Mouse (Mus musculus) heart, adult 18-20 months (tissue): ENCODE measurements at regions not wholly inside any gene's neighbourhood (a gene's known extent, or its start where the extent isn't known, plus 50 kb on each side); places are given as distances from the start of the nearest gene placed in this dataset.

Experiments used
- DNase-seq, 2 experiments: peaks; one replicate each; pipeline ENCODE4 v3.0.0; 2021 to 2022; ENCODE audit warnings: mixed read lengths in 1 of 2

DNA sequence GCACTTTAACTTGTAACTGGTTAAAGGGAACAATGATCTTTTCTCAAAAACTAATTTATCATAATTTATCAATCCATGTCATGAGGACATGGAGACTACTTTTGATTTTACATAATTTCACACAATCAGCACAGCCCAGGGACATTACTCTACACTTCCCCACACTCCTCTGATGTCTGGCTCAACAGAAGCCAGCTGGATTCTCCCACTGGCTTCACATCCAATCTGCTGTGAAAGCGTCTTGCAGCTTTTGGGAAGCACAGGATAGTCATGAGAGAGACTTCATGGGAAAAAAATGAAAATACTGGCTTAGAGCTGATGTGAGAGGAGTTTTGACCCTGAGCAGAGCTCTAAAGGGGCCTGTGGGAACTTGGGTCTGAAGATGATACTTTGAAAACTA, 61.7 kb upstream of the Hrasls start:
- DNase-seq: no peak

DNA sequence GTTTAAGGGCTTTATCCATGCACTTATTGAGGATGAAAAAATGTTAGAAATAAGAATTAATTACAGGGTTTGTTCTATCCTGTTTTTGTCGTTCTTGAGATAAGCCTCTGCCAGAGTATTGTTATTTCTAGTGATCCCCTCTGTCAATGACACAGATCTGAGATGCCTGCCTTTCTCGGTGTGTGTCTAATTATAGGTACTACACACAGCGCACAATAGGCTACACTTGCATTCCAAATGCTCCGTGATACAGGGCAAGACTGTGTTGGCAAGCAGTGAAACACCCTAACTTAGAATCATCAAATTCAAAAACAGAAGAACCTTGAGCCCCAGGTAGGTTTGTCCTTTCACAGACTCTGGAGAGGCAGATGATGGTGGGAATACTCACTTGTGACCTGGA, 90.3 kb upstream of the Hrasls start:
- DNase-seq: peak; percentile 2 to 9

DNA sequence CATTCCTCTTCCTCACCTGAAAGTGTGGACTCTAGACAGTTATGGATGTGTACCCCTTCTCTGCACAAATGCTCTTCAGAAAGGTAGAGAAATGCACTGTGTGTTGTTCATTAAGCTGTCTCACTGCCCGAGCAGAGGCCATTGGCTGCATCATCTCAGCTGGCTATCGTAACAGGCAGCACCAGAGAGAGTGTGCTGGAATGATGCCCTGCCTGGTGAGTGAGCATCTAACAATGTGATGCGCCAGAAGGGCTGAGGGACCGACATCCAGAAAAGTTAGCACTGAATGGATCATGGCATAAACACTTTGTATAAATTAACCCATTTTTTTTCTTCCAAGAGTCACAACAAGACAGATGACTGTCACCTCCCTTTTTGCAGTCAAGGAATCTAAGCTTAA, 112.7 kb upstream of the Hrasls start:
- DNase-seq: no peak

DNA sequence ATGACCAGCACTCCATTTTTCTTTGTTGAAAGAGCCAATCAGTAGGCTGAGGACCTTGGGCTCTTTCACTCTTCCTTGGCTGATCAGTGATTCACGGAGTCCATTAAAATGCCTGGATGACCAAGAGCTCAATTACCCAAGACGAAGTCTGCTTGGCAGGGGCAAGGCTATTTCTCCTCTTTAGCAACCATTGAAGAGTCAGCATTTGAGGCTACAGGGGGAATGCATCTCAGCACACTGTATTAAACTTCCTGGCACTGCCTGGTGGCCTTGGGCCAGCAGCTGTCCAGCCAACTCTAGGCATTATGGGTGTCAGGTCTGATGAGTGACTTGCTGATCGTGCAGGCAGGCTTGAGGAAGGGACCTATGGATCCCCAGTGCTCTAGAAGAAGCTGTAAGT, 136.5 kb upstream of the Mb21d2 start:
- DNase-seq: no peak

DNA sequence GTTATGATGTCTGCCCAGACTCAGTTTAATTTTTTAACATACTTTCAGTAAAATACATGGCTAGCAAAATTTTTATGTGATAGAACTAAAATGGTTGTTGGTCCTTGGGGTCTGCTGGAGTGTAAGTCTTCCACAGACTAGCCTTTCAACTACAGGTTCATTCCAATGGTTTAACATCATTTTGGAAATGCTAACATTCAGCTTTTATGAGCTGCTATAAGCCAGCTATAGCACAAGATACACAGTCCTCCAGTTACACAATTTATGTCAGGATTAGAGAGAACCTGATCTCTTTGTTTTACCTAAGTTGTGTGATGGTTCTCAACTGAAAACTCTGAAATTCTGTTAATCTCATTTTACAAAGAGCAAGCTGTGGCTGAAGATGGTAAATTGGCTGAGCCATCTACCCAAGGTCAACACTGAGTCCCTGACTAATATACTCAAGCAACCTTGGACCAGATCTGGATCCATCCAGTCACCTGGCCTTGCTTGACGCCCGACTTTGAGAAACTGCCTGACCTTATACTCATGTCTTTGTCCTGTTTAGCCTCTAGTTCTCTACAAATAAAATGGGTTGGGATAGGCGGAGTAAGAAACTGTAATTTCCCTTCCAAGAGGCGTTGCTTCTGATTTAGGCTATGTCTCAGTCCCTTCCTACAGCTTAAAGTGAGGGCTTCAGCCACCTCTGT, 135.8 kb upstream of the Mb21d2 start:
- no peak for DNase-seq

DNA sequence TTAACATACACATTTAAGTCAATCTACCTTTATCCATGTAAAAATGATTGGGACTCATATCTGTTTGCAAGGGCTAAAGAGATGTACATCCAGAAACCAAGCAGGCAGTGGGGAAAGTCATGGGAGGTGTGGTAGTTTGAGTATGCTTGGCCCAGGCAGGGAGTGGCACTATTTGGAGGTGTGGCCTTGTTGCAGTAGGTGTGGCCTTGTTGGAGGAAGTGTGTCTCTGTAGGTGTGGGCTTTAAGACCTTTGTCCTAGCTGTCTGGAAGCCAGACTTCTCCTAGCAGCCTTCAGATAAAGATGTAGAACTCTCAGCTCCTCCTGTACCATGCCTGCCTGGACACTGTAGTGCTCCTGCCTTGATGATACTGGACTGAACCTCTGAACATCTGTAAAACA, 133.9 kb upstream of the Mb21d2 start:
- no peak for DNase-seq

DNA sequence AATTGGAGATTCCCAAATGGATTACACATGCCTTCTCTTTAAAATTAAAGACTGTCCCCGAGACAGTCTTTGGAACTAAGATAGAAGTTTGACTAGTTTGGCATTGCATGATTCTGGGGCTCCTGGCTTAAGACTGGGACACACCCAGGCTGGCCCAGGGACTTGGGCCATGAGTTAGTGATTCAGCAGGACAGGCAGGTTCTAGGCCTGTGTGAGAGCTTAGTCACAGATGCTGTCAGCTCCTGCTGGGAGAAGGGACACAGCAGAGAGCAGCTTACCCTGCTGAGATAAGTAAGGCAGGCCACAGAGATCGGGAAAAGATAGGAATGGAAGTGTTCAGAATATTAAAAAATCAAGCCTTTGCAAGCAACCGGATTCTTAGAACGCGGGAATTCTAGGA, 127.6 kb upstream of the Mb21d2 start:
- DNase-seq: no peak

DNA sequence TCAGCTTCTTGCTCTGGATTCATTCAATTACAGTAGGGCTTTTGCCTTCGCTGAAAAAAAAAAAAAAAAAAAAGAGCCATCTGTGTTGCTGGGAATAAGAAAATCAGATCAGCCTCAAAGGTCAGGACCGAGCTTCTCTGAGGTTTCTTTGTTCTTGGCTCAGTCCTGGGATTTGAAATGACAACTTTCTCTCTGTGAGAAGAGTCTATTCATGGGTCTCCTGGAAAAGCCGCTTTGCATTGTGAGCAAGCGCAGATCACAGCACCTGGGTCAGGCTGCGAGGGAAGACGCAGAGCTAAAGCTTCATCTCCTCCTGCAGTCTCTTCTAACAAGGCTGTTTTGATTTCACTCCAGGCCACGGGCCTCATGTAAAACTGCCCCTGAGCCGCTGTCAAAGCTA, 125.0 kb upstream of the Mb21d2 start:
- DNase-seq: no peak

DNA sequence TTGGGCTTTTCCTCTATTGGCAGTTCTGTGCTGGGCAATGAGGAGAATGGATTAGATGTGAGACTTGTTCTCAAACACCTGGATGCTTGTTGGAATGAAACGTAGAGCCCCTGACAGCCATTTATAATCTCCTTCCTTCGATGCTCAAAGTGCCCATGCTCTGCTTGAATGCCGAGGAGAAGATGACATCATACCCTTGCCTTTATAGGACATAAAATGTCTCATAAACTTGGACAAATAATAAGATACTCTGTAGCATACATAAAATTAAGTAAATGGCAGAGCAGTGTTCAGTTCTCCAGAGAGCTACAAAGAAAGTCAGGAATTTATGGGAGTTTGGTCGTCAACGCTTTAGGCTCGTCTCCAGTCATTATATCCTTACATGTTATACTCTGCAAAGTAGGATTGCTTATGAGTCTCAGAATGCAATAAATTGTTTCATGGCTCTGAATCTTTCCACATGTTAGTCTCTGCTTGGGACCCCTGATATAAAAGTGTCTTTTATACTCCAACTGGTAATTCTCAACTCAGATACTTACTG, 117.0 kb upstream of the Mb21d2 start:
- DNase-seq: no peak

DNA sequence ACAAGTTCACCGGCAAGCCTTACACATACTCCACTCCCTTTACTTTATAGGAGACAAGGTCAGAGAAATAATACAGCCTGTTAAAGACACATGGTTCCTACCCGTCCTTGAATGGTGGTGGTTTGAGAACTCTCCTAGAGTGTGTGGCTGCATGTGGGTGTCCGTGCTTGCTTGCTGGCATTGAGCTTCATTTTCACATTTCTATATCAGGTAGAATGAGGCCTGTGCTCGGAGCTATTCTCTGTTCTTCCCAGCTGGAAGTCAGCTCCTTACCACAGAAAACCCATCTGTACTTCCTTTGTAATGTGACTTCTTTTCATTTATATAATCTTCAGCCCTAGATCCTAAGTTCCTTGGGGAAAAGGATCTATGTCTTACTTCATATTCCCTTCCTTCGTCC, 106.0 kb upstream of the Mb21d2 start:
- DNase-seq: no peak

DNA sequence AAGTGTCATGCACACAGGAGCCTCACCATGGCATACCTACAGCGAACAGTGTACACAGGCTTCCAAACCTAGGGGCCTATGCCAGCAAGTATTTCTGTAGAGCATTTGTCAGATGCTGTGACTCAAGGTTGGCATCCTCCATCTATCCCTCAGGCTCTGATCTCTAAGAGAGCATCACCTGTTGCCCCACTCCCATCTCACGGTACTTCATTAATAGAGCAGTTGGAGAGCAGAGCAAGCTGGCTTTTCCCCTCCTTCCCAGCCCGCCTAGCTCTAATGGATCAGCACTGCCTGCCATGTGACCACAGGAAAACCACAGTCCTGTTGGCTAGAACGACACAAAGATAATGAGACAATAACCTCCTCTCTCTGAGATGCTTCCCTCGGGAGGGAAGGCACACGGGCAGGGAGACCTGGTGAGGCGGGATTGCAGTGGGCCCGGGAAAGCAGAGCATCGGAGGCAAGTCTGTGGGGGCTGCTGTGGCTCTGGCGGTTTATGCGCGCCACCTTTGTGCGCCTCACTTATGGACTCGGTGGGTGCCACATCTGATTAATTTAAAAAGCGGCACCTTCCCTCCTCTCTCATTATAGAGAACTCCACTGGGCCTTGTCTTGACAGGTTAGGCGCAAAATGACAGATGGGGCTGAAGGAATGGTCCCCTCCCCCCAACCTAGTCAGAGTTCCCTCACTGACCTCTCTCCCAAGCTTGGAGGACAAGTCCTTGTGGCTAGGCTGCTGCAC, 104.8 kb upstream of the Mb21d2 start:
- DNase-seq: no peak

DNA sequence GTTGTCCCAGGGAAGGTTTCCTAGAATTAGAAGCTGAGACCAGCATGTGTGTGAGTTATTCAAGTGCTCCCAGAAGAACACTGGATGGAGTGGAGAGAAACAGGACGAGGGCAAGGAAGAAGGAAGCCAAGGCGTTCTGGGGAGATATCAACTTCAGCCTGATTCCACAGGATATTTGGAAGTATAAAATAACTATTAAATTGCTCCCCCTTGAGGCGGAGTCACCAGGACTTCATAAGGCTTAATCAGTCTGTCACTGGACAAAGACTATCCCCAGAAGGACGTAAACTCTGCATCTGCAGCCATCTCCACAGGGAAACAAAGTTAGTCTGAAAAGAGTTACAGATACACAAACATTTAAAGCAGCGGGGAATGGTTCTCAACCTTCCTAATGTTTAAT, 103.9 kb upstream of the Mb21d2 start:
- DNase-seq: peak in 1 of 2 experiments; percentile 41

DNA sequence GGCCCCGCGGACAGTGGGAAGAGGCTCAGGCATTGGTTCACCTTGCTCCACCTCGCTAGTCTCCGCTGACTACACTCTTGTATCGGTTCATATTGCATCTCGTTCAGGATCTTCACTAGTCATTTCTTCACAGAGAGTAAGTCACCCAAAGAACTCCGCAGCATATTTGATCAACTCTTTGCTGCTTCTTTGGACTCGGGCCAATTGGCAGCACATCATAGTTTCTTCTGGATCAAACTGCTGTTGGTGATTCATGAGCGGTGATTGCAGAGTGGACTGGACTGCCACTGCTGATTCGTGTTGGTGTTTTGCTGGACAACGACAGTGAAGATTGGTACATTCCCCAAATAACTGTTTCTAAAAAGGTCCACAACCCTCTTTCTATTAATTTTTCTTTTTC, 98.4 kb upstream of the Mb21d2 start:
- DNase-seq: no peak

DNA sequence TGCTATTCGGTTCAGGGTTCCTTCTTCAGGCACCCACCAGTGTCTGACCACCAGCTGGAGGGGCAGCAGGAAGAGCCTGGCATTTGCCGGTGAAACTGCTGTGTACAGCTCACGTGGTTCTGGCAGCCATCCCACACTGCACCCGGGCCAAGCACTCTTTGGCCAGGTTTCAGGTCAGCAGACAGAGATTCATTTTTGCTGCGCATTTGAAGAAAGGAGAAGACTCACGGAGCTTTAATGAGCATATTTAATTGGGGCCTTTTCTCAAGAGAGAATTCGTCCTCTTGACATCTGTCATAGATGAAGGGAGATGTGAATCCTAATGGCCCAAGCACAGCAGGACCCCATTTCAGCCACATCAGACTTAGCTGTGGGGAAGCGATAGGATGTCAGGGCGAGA, 71.8 kb upstream of the Mb21d2 start:
- peak; percentile 65 to 78 for DNase-seq

DNA sequence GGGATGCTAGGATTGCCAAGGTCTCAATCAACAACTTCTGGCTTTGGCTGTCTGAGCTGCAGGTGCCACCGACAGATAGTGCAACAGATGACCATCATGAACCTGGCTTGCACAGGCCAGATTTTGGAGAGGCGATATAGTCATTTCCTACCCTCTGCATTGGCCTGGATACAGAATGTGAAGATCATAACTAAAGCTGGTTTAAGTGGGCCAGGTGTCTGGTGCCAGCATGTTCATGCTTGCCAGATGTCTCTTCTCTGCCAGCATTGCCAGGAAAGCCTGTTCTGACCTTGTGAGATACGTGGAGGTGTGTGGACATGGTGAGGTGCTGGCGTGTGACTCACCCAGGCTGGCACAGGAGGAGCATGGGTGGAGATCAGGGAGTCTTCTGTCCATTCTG, 70.2 kb upstream of the Mb21d2 start:
- DNase-seq: peak; percentile 68 to 75

DNA sequence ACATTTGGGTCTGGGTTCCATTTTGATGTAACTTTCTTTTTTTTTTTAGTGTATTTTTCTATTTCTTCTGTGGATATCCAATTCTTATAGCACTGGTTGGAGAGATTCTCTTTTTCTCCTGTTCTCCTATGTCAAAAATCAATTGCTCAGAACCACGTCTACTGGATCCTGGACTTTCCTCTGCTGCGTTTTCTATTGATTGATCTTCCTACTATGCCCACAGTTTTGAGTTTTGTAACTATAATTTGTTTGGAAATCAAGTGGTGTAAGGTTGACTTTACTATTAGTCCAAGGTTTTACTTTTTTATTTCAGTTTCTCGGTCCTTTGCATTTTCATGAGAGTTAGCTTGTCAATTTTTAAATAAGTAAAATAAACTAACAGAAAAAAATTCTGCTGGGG, 67.2 kb upstream of the Mb21d2 start:
- no peak for DNase-seq

DNA sequence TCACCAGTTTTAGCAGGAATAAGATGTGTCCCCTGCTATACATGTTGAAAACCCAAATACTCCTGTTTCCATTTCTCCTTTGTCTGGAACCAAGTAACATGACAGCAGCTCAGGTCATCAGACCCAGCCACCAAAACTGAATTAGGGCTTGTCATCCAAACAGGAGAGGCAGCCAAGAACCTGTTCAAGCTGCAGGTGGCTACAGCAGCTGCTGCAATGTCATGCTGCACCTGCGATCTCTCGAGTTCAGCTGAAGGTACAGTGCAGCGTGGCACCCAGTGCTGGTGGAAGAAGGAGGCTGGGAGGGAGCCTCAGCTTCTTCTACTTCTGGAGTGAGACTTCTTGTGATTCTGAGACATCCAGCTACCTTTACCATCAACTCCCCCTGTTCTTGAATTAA, 61.2 kb upstream of the Mb21d2 start:
- no peak for DNase-seq

DNA sequence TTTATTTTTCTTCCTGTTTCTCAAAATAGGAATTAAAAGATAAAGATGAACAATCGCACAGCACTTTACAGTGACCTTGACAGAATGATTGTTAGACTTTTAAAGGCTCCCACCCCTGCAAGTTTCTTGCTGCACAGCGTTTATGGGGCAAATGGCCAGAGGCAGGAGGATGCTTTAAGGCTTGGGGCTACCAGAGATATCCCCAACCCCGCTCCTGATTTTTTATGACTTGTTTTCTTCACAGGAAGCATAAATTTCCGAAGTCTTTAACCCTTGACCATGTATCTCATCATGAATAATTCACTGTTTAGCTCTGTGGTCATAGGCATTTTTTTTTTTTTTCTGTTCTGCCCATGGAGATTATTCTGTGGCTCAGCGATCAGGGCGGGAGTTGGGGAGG, 55.5 kb upstream of the Mb21d2 start:
- DNase-seq: no peak

DNA sequence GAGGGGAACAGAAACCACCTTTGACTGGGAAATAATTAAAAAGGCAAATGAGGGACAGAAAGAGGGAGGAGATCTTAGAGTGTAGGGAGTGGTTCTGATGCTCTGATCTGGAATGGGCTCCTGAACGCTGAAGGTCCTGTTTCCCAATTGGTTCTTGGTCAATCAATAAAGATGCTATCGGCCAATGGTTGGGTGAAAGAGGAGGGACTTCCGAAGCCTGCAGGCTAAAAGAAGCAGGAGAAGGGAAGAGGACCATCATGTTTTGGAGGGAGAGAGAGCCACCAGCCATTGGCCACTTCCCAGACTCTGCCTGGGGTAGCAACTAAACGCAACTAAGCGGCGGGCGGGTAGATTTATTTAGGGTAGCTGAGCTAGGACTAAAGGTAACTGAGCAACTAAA, 53.4 kb upstream of the Mb21d2 start:
- no peak for DNase-seq
